Mouse (Mus musculus) inflammation-experienced regulatory T-cells (primary cell): ENCODE measurements around the gene C2cd4c. TPM values are rescaled to one million over a fixed set of nuclear protein-coding genes. Genes with fewer than 3 reads are reported as not detected.

Experiments
- polyA plus RNA-seq, 2 experiments: library from polyadenylated mRNA; unstranded; fragments of 100-300 nt; shearing (Covaris generic); gene quantifications; one replicate each; pipeline ENCODE4 v1.2.1; 2017

Gene C2cd4c
- polyA plus RNA-seq = under 1 TPM; 0.17 to 0.27 TPM

GRCm38 (mm10) chr10:79613578-79614304, at the start of gene C2cd4c:
C2cd4c (minus strand) TSS chr10:79614025.

DNA sequence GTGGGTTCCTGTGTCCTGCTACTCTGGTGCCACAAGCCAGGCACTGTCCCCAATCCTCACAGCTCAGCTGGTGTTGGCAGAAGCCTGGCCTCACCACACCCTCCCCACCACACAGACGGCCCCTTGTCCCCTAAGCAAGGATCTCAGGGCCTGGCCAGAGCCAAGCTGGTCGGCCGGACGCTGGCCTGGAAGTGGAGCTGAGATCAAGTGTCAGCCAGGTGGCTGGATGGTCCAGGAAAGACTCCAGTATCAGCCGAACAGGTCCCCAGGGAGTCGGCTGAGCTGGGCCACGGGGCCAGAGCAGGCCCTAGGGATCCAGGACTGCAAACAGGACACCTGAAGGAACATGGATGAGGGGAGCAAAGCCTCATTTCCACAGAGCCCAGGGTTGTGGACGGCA, 31.9 kb upstream of the C2cd4c start, which contains the start of gene Odf3l2:
Gene Odf3l2 (minus strand): TSS at position 28 of the 400 bp plus-strand sequence.

DNA sequence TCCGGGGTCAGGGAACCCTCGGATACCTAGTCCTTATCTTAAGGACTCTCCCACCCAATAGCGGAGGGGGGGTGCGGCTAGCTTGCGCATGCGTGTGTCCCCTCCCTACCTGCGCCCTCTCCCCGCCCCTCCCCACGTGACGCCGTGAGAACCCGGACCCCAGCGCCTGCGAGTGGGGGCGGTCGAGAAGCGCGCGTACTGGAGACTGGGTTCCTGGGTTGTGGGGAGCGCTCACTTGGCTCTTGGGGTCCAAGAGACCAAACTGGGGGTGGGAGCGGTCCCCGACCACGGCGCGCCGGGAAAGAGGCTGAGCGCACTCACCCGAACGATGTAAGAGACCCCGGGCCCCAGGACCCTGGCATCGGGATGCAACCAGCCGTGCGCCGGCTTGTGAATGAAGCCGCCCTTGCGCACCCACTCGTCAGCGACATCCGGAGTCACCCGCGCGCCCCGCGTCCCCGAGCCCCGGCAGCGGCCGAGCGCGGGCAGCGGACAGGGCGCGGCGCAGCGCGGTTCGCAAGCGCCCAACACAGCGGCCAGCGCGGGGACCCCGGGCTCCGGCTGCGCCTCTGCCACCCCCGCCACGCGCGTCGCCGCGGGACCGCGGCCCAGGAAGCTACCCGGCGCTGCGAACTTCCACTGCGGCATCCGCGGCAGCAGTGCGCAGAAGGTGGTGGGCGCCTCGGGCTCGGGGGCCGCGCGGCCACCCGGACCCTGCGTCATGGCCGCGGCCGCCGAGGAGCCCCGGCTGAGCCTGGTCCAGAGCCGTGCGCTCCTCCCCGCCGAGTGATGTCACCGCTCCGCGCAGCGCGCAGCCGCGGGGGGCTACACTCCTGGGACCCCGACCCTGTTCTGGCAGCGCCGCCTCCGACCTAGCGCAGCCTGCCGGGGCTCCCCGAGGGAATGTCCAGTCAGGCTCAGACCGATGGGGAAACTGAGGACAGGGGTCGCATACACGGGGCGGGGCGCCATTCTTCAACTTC, 23.6 kb upstream of the C2cd4c start, which contains the start of gene Shc2:
Gene Shc2 (minus strand): TSS at position 791 of the 983 bp plus-strand sequence.

DNA sequence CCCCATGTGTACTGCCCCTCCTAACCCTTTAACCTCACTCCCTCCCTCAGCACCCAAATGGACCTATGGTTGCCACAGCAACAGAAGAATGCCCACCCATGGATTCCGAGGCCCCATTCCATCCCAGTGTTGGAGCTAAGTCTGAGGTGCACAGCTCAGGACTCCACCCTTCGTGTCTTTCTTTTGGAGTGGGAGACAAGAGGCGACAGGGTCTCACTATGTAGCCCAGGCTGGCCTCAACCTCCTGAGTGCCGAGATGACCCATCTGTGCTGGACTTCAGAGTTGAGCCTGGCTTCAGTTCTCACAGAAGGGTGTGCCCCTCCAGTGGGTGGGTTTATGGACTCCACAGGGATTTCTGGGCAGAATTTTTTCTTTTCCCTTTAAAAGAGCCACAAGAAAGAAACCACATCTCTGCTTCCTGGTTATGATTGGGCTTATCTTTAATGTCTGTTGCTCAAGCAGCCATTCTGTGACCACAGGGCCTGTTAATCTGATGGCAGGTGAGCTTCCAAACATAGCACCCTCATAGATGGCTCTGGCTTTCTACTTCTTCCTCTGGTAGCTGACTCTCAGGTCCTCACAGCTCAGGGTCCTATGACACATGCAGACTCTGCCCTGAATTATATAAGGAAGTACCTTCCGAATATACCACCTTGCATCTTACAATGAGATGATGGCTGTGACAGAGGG, 26.6 kb downstream of the C2cd4c start, which contains the start of gene Theg:
Gene Theg (minus strand): TSS at position 271 of the 691 bp plus-strand sequence.

Other genes starting within 250 kb of the C2cd4c start
- gene Vmn2r83, start 145.3 kb downstream of the C2cd4c start, polyA plus RNA-seq = not detected
- gene Plpp2, start 80.2 kb downstream of the C2cd4c start, polyA plus RNA-seq = 1 to 10 TPM; 5.0 to 6.5 TPM
- gene Mier2, start 58.8 kb downstream of the C2cd4c start, polyA plus RNA-seq = 10 to 100 TPM; 39.6 to 51.5 TPM
- under 1 TPM in 1 of 2 experiments, not detected in 1; 0.62 TPM for gene Theg, start 26.7 kb downstream of the C2cd4c start, polyA plus RNA-seq
- under 1 TPM in 1 of 2 experiments, not detected in 1; 0.30 TPM for gene Shc2, start 23.9 kb upstream of the C2cd4c start, polyA plus RNA-seq
- not detected for gene Odf3l2, start 31.7 kb upstream of the C2cd4c start, polyA plus RNA-seq
- 1 to 10 TPM in 1 of 2 experiments, not detected in 1; 1.6 TPM for gene Madcam1, start 50.5 kb upstream of the C2cd4c start, polyA plus RNA-seq
- 10 to 100 TPM; 40.8 to 60.9 TPM for gene Tpgs1, start 55.3 kb upstream of the C2cd4c start, polyA plus RNA-seq
- 10 to 100 TPM; 87.7 to 88.0 TPM for gene Cdc34, start 68.2 kb upstream of the C2cd4c start, polyA plus RNA-seq
- gene Gzmm, start 75.0 kb upstream of the C2cd4c start, polyA plus RNA-seq = 1 to 10 TPM; 1.1 to 3.0 TPM
- 100 to 1,000 TPM; 235 to 253 TPM for gene Bsg, start 90.5 kb upstream of the C2cd4c start, polyA plus RNA-seq
- gene Hcn2, start 102.6 kb upstream of the C2cd4c start, polyA plus RNA-seq = under 1 TPM in 1 of 2 experiments, not detected in 1; 0.13 TPM
- gene Polrmt, start 132.6 kb upstream of the C2cd4c start, polyA plus RNA-seq = 10 to 100 TPM; 41.3 to 47.1 TPM
- under 1 TPM; 0.12 to 0.55 TPM for gene Fgf22, start 141.1 kb upstream of the C2cd4c start, polyA plus RNA-seq
- gene Rnf126, start 152.9 kb upstream of the C2cd4c start, polyA plus RNA-seq = 10 to 100 TPM; 47.4 to 52.3 TPM
- under 1 TPM; 0.13 to 0.51 TPM for gene Fstl3, start 163.2 kb upstream of the C2cd4c start, polyA plus RNA-seq
- not detected for gene Prss57, start 176.9 kb upstream of the C2cd4c start, polyA plus RNA-seq
- 1 to 10 TPM in 1 of 2 experiments, under 1 TPM in 1; 0.76 to 4.9 TPM for gene Palm, start 179.5 kb upstream of the C2cd4c start, polyA plus RNA-seq
- 1 to 10 TPM in 1 of 2 experiments, not detected in 1; 2.1 TPM for gene Misp, start 207.0 kb upstream of the C2cd4c start, polyA plus RNA-seq
- gene Ptbp1, start 240.4 kb upstream of the C2cd4c start, polyA plus RNA-seq = 100 to 1,000 TPM; 239 to 286 TPM